Mouse (Mus musculus) limb, embryonic 14.5 days (tissue): ENCODE data around the gene Agap1. TPM values are rescaled to one million over a fixed set of nuclear protein-coding genes. Genes with fewer than 3 reads are reported as not detected.

Experiments used
- ATAC-seq: fragments of 200-750 bp; cut with Nextera tagmentation; 2 replicates; pipeline ENCODE4 v1.8.0; 2017; ENCODE audit warnings: low read depth, moderate number of reproducible peaks, moderate TSS enrichment; ENCODE audit not compliant: low FRiP score
- DNase-seq: peaks from one replicate; pipeline ENCODE4 v3.0.0-alpha.2; 2015; ENCODE audit warnings: low spot score
- H3K27ac ChIP-seq: fragments of 300-500 bp; sonication (generic); replicated peaks from 2 replicates; pipeline ENCODE4 v1.5.1; 2014; ENCODE audit warnings: low read depth, mild to moderate bottlenecking, low read length, moderate library complexity, mixed read lengths
- H3K27me3 ChIP-seq: fragments of 300-500 bp; sonication (generic); 2 replicates; pipeline ENCODE4 v1.6.1; 2014; ENCODE audit warnings: low read length, mixed read lengths; ENCODE audit not compliant: control insufficient read depth, insufficient read depth
- H3K36me3 ChIP-seq: fragments of 300-500 bp; sonication (generic); 2 replicates; pipeline ENCODE4 v1.6.1; 2014; ENCODE audit warnings: mild to moderate bottlenecking, low read length, moderate library complexity, mixed read lengths; ENCODE audit not compliant: control insufficient read depth, insufficient read depth
- H3K4me1 ChIP-seq: fragments of 300-500 bp; sonication (generic); 2 replicates; pipeline ENCODE4 v1.6.1; 2014; ENCODE audit warnings: antibody characterized with exemption, low read length, mixed read lengths; ENCODE audit not compliant: control insufficient read depth, insufficient read depth
- H3K4me2 ChIP-seq: fragments of 300-500 bp; sonication (generic); replicated peaks from 2 replicates; pipeline ENCODE4 v1.6.1; 2014; ENCODE audit warnings: low read depth, mild to moderate bottlenecking, low read length, moderate library complexity; ENCODE audit not compliant: severe bottlenecking
- H3K4me3 ChIP-seq: fragments of 300-500 bp; sonication (generic); replicated peaks from 2 replicates; pipeline ENCODE4 v1.5.1; 2014; ENCODE audit warnings: low read length
- H3K9ac ChIP-seq: fragments of 300-500 bp; sonication (generic); 2 replicates; pipeline ENCODE4 v1.6.1; 2014; ENCODE audit warnings: mild to moderate bottlenecking, low read depth, low read length, moderate library complexity; ENCODE audit not compliant: severe bottlenecking
- H3K9me3 ChIP-seq: fragments of 300-500 bp; sonication (generic); 2 replicates; pipeline ENCODE4 v1.6.1; 2016; ENCODE audit warnings: low read length; ENCODE audit not compliant: control insufficient read depth
- POLR2A ChIP-seq: fragments of 200-500 bp; IDR thresholded peaks from 2 replicates; pipeline ENCODE4 v1.8.0; 2012; ENCODE audit warnings: inconsistent platforms, mild to moderate bottlenecking, moderate library complexity, borderline replicate concordance; ENCODE audit not compliant: insufficient read depth, insufficient read length; ENCODE audit errors: extremely low read depth
- WGBS: fragments of 180-500 bp; shearing (Covaris S2); extraction: QIAGEN DNeasy Blood & Tissue Kit; methylation state at CpG from one replicate; pipeline ENCODE4 v1.1.7; 2014; 5-methylcytosine and 5-hydroxymethylcytosine counted together
- polyA plus RNA-seq, 2 experiments: library from polyadenylated mRNA; depleted of rRNA in 1 of 2; stranded (reverse) in 1 of 2; unstranded in 1 of 2; fragments of >200 nt; fragmentation: Nextera tagmentation in 1 of 2; extraction: Ambion mirVana in 1 of 2; gene quantifications; 2 replicates each; pipeline versions ENCODE4 v1.2.1 to v1.2.3; 2012 to 2014

The Agap1 gene
- polyA plus RNA-seq, 2 experiments = 16.2 to 19.5 TPM

- Histone ChIP-seq H3K27ac (no peak overlapping the region), H3K4me3 (no peak overlapping the region), H3K9me3 (no peaks in the 10 kb centered on the region), H3K36me3 (0 out of 2 replicates have a peak, but pooled peaks cover 2% of the 10 kb centered on the region), H3K4me1 (peaks cover 12% of the 10 kb centered on the region), H3K9ac (no peak overlapping the region), H3K4me2 (no peak overlapping the region), H3K27me3 (no peaks in the 10 kb centered on the region)
- TF ChIP-seq POLR2A = no peak
- DNase-seq = no peak
- ATAC-seq = no peak
- WGBS = 93% methylated on average over 2 of the region's 2 CpGs
Measured at GRCm38 (mm10) chr1:89780675-89781074, 326.1 kb downstream of the Agap1 start.

- DNase-seq (peak; percentile 65), ATAC-seq (no peak)
- Histone ChIP-seq H3K36me3 (0 out of 2 replicates have a peak, but pooled peaks cover 2% of the 10 kb centered on the region), H3K4me2 (no peak overlapping the region), H3K27me3 (no peaks in the 10 kb centered on the region), H3K4me1 (0 out of 2 replicates have a peak, but pooled peaks cover 4% of the 10 kb centered on the region), H3K9ac (no peak overlapping the region), H3K4me3 (no peak overlapping the region), H3K27ac (no peak overlapping the region), H3K9me3 (no peaks in the 10 kb centered on the region)
- no peak for TF ChIP-seq POLR2A
- WGBS = 57% methylated on average over 8 of the region's 8 CpGs
Measured at GRCm38 (mm10) chr1:89781861-89782260, 327.3 kb downstream of the Agap1 start.

- 95% methylated on average over 6 of the region's 6 CpGs for WGBS
- DNase-seq (no peak), ATAC-seq (no peak)
- Histone ChIP-seq H3K4me3 (no peak overlapping the region), H3K9ac (no peak overlapping the region), H3K4me1 (0 out of 2 replicates have a peak, but pooled peaks cover 4% of the 10 kb centered on the region), H3K4me2 (no peak overlapping the region), H3K27ac (no peak overlapping the region), H3K9me3 (no peaks in the 10 kb centered on the region), H3K36me3 (peaks cover 16% of the 10 kb centered on the region; the same call in 1 of the 2 replicates), H3K27me3 (no peaks in the 10 kb centered on the region)
- TF ChIP-seq POLR2A = no peak
Measured at GRCm38 (mm10) chr1:89786793-89787192, 332.2 kb downstream of the Agap1 start.

- H3K4me3 ChIP-seq = no peak overlapping the region
- H3K4me2 ChIP-seq = no peak overlapping the region
- TF ChIP-seq POLR2A = no peak
- H3K27me3 ChIP-seq = no peaks in the 10 kb centered on the region
- no peak overlapping the region for H3K9ac ChIP-seq
- H3K9me3 ChIP-seq = no peaks in the 10 kb centered on the region
- 64% methylated on average over 14 of the region's 14 CpGs for WGBS
- no peak overlapping the region for H3K27ac ChIP-seq
- ATAC-seq (no peak), DNase-seq (no peak)
- peaks cover 5% of the 10 kb centered on the region; the same call in 1 of the 2 replicates for H3K36me3 ChIP-seq
- H3K4me1 ChIP-seq = peaks cover 9% of the 10 kb centered on the region; the same call in 1 of the 2 replicates
Measured at GRCm38 (mm10) chr1:89798724-89799123, 344.1 kb downstream of the Agap1 start.

- no peaks in the 10 kb centered on the region for H3K27me3 ChIP-seq
- H3K4me3 ChIP-seq = no peak overlapping the region
- no peak for DNase-seq
- H3K27ac ChIP-seq = no peak overlapping the region
- no peak overlapping the region for H3K9ac ChIP-seq
- H3K4me1 ChIP-seq = peaks cover 9% of the 10 kb centered on the region; the same call in 1 of the 2 replicates
- H3K36me3 ChIP-seq = no peaks in the 10 kb centered on the region; the same call in 1 of the 2 replicates
- H3K9me3 ChIP-seq = no peaks in the 10 kb centered on the region
- no peak overlapping the region for H3K4me2 ChIP-seq
- no peak for ATAC-seq
- 77% methylated on average over 5 of the region's 5 CpGs for WGBS
- no peak for TF ChIP-seq POLR2A
Measured at GRCm38 (mm10) chr1:89801506-89801905, 346.9 kb downstream of the Agap1 start.
